ENCODE assay signal across 22 mouse cellular contexts in genomic region chr17:44639446-44639845, GRCm38 (mm10).
DNase-seq lines count a peak whose midpoint lies in the region; ATAC-seq and TF ChIP-seq lines count a peak whose summit lies in the region.
"Had no signal": no experiment of that assay in that cellular context is flagged by ENCODE, and none has a peak within 500 bp of the region (broad histone marks: within the 10 kb centered on the region; RNA-seq: fewer than 3 reads in every experiment).

No protein-coding gene starts in this region.

- peak; percentile 85 for DNase-seq in heart, adult 11 months
- peak; percentile 8 for DNase-seq in liver
- DNase-seq in liver, postnatal 0 days = no peak
- no peak for DNase-seq in liver, embryonic 11.5 days (ENCODE audit: low spot score)
- no peak for DNase-seq in kidney, postnatal 4 days
- DNase-seq: adrenal gland, adult 2 months; adrenal gland, postnatal 10 days; adrenal gland, postnatal 25 days; B cell, adult 2 months; cerebellum, adult 11 months; cerebellum, adult 18-20 months; cerebellum, adult 8-10 months; cerebellum, postnatal 10 days; cerebellum, postnatal 25 days had no signal

- H3K4me1 ChIP-seq in heart, embryonic 12.5 days (replicated peaks) = no peaks in the 10 kb centered on the region; the same call in 1 of the 2 replicates
- H3K4me1 ChIP-seq in liver, postnatal 0 days (ENCODE audit: insufficient read depth) = no peaks in the 10 kb centered on the region
- peaks cover 4% of the 10 kb centered on the region; the same call in 1 of the 2 replicates for H3K4me1 ChIP-seq in liver, embryonic 15.5 days (replicated peaks)
- H3K4me1 ChIP-seq in liver, embryonic 11.5 days (replicated peaks; ENCODE audit: control insufficient read depth, insufficient read depth, low read length) = peaks cover 3% of the 10 kb centered on the region
- H3K4me1 ChIP-seq: embryonic facial prominence, embryonic 12.5 days; forebrain, embryonic 15.5 days had no signal

- no peak overlapping the region for H3K27ac ChIP-seq in heart, embryonic 12.5 days (ENCODE audit: poor library complexity, severe bottlenecking)
- H3K27ac ChIP-seq in liver, postnatal 0 days (ENCODE audit: low read depth) = no peak overlapping the region
- no peak overlapping the region for H3K27ac ChIP-seq in liver, embryonic 15.5 days (replicated peaks)
- H3K27ac ChIP-seq in liver, embryonic 11.5 days (ENCODE audit: low read depth, low read length) = no peak overlapping the region
- H3K27ac ChIP-seq: embryonic facial prominence, embryonic 10.5 days; embryonic facial prominence, embryonic 12.5 days; forebrain, embryonic 13.5 days; forebrain, embryonic 15.5 days had no signal

- no peak overlapping the region for H3K4me3 ChIP-seq in heart, embryonic 12.5 days
- no peak overlapping the region for H3K4me3 ChIP-seq in liver, postnatal 0 days (ENCODE audit: low read depth, low read length)
- no peak overlapping the region for H3K4me3 ChIP-seq in liver, embryonic 15.5 days (replicated peaks)
- no peak overlapping the region for H3K4me3 ChIP-seq in liver, embryonic 11.5 days (ENCODE audit: low read depth, low read length)
- H3K4me3 ChIP-seq: embryonic facial prominence, embryonic 10.5 days; embryonic facial prominence, embryonic 12.5 days; forebrain, embryonic 13.5 days; forebrain, embryonic 15.5 days had no signal

- no peak overlapping the region for H3K9ac ChIP-seq in heart, embryonic 12.5 days
- no peak overlapping the region for H3K9ac ChIP-seq in liver, postnatal 0 days (replicated peaks)
- no peak overlapping the region for H3K9ac ChIP-seq in liver, embryonic 15.5 days
- no peak overlapping the region for H3K9ac ChIP-seq in liver, embryonic 11.5 days (ENCODE audit: low read depth, low read length)
- H3K9ac ChIP-seq: embryonic facial prominence, embryonic 12.5 days; forebrain, embryonic 13.5 days; forebrain, embryonic 15.5 days had no signal

- no peaks in the 10 kb centered on the region for H3K36me3 ChIP-seq in heart, embryonic 12.5 days
- H3K36me3 ChIP-seq in liver, postnatal 0 days (replicated peaks; ENCODE audit: insufficient read depth, low read length) = no peaks in the 10 kb centered on the region
- no peaks in the 10 kb centered on the region for H3K36me3 ChIP-seq in liver, embryonic 15.5 days (replicated peaks)
- no peaks in the 10 kb centered on the region for H3K36me3 ChIP-seq in liver, embryonic 11.5 days (ENCODE audit: control insufficient read depth, insufficient read depth, low read length)
- H3K36me3 ChIP-seq: embryonic facial prominence, embryonic 10.5 days; forebrain, embryonic 15.5 days had no signal

- no peak for ATAC-seq in heart, embryonic 12.5 days (ENCODE audit: insufficient number of reproducible peaks, low FRiP score)
- ATAC-seq in liver, postnatal 0 days = no peak
- peak; percentile 12; the same call in 1 of the 2 replicates for ATAC-seq in liver, embryonic 15.5 days (ENCODE audit: insufficient read depth)
- ATAC-seq in liver, embryonic 11.5 days (replicated peaks; ENCODE audit: low FRiP score) = no peak
- ATAC-seq: CD4-positive, CD25-positive, alpha-beta regulatory T cell, adult 4 months; forebrain, embryonic 13.5 days; forebrain, embryonic 15.5 days had no signal

- no peak for TF ChIP-seq CTCF in liver, postnatal 0 days (IDR thresholded peaks at IDR 0.05; ENCODE audit: low read depth)

- no peak for TF ChIP-seq EP300 in liver, postnatal 0 days (IDR thresholded peaks at IDR 0.05; ENCODE audit: low read depth)

- H3K4me2 ChIP-seq in heart, embryonic 12.5 days = no peak overlapping the region
- H3K4me2 ChIP-seq in liver, postnatal 0 days (ENCODE audit: low read depth, low read length) = no peak overlapping the region
- no peak overlapping the region for H3K4me2 ChIP-seq in liver, embryonic 15.5 days
- H3K4me2 ChIP-seq in liver, embryonic 11.5 days = no peak overlapping the region
- H3K4me2 ChIP-seq: embryonic facial prominence, embryonic 12.5 days; forebrain, embryonic 13.5 days; forebrain, embryonic 15.5 days had no signal

- no peaks in the 10 kb centered on the region for H3K27me3 ChIP-seq in heart, embryonic 12.5 days (replicated peaks)
- H3K27me3 ChIP-seq in liver, postnatal 0 days (ENCODE audit: insufficient read depth, low read length) = no peaks in the 10 kb centered on the region
- H3K27me3 ChIP-seq in liver, embryonic 15.5 days = no peaks in the 10 kb centered on the region
- no peaks in the 10 kb centered on the region for H3K27me3 ChIP-seq in liver, embryonic 11.5 days (replicated peaks; ENCODE audit: control insufficient read depth, insufficient read depth, low read length)
- H3K27me3 ChIP-seq: CH12.LX; embryonic facial prominence, embryonic 12.5 days; forebrain, embryonic 13.5 days; forebrain, embryonic 15.5 days had no signal

- H3K9me3 ChIP-seq in heart, embryonic 12.5 days (replicated peaks) = no peaks in the 10 kb centered on the region
- no peaks in the 10 kb centered on the region for H3K9me3 ChIP-seq in liver, postnatal 0 days (ENCODE audit: low read length)
- no peaks in the 10 kb centered on the region for H3K9me3 ChIP-seq in liver, embryonic 15.5 days (replicated peaks)
- no peaks in the 10 kb centered on the region for H3K9me3 ChIP-seq in liver, embryonic 11.5 days (ENCODE audit: control insufficient read depth, low read length)
- H3K9me3 ChIP-seq: embryonic facial prominence, embryonic 10.5 days; embryonic facial prominence, embryonic 12.5 days; forebrain, embryonic 13.5 days; forebrain, embryonic 15.5 days had no signal

- 74% methylated on average over 14 of the region's 14 CpGs for WGBS in heart, embryonic 12.5 days
- 65% methylated on average over 14 of the region's 14 CpGs for WGBS in liver, postnatal 0 days (ENCODE audit: insufficient replicate concordance)
- 50% methylated on average over 14 of the region's 14 CpGs for WGBS in liver, embryonic 15.5 days (ENCODE audit: insufficient replicate concordance)
- WGBS in liver, embryonic 11.5 days = 72% methylated on average over 14 of the region's 14 CpGs

Comparison
In these comparisons a context has a peak if more than half of its experiments do, and no peak if none do; other contexts are left out.
1. DNase-seq: peak in heart, adult 11 months (single experiment) and liver (single experiment); none in liver, postnatal 0 days (single experiment), liver, embryonic 11.5 days (single experiment) and kidney, postnatal 4 days (0 of 2).